Mouse (Mus musculus) lung, postnatal 0 days (tissue): Measurements from ENCODE around the gene Fbxo10.

Experiments
- CTCF ChIP-seq: IDR thresholded peaks from 2 replicates; pipeline ENCODE4 v1.5.1; 2016; ENCODE audit warnings: antibody characterized with exemption, mild to moderate bottlenecking
- EP300 ChIP-seq: IDR thresholded peaks from 2 replicates; pipeline ENCODE4 v1.6.1; 2016; ENCODE audit warnings: antibody characterized with exemption, mild to moderate bottlenecking, control low read depth

- no peak for TF ChIP-seq CTCF
- TF ChIP-seq EP300: no peak
These were observed 57.9 kb downstream of the Fbxo10 start for GRCm38 (mm10) chr4:45026459-45026858.
